Mouse (Mus musculus) hindbrain, embryonic 10.5 days (tissue): Measurements from ENCODE around the gene Jph4. TPM values are rescaled to one million over a fixed set of nuclear protein-coding genes. Genes with fewer than 3 reads are reported as not detected.

ENCODE experiments used
- DNase-seq: peaks from one replicate; pipeline ENCODE4 v3.0.0-alpha.2; 2017; ENCODE audit warnings: low spot score
- H3K27ac ChIP-seq: fragments of 300-500 bp; sonication (generic); 2 replicates; pipeline ENCODE4 v1.5.1; 2016; ENCODE audit warnings: mild to moderate bottlenecking, moderate library complexity
- H3K27me3 ChIP-seq: fragments of 300-500 bp; sonication (generic); 2 replicates; pipeline ENCODE4 v1.6.1; 2016; ENCODE audit warnings: mild to moderate bottlenecking; ENCODE audit not compliant: poor library complexity, insufficient read depth, severe bottlenecking
- H3K36me3 ChIP-seq: fragments of 300-500 bp; sonication (generic); 2 replicates; pipeline ENCODE4 v1.6.1; 2016; ENCODE audit warnings: mild to moderate bottlenecking, moderate library complexity
- H3K4me1 ChIP-seq: fragments of 300-500 bp; sonication (generic); replicated peaks from 2 replicates; pipeline ENCODE4 v1.6.1; 2016; ENCODE audit warnings: mild to moderate bottlenecking
- H3K4me3 ChIP-seq: fragments of 300-500 bp; sonication (generic); 2 replicates; pipeline ENCODE4 v1.5.1; 2016; ENCODE audit warnings: mild to moderate bottlenecking, moderate library complexity
- H3K9me3 ChIP-seq: fragments of 300-500 bp; sonication (generic); 2 replicates; pipeline ENCODE4 v1.6.1; 2016; ENCODE audit warnings: mild to moderate bottlenecking, moderate library complexity
- WGBS: fragments of 180-500 bp; shearing (Covaris S2); methylation state at CpG from one replicate; pipeline ENCODE4 v1.1.7; 2016; 5-methylcytosine and 5-hydroxymethylcytosine counted together
- polyA plus RNA-seq: library from polyadenylated mRNA; unstranded; fragments of >200 nt; fragmentation: Nextera tagmentation; extraction: Ambion mirVana; gene quantifications from 2 replicates; pipeline ENCODE4 v1.2.1, GENCODE M21; 2016

Jph4 gene
- polyA plus RNA-seq, 1 experiment from 2014 or later = 1.7 TPM

DNA sequence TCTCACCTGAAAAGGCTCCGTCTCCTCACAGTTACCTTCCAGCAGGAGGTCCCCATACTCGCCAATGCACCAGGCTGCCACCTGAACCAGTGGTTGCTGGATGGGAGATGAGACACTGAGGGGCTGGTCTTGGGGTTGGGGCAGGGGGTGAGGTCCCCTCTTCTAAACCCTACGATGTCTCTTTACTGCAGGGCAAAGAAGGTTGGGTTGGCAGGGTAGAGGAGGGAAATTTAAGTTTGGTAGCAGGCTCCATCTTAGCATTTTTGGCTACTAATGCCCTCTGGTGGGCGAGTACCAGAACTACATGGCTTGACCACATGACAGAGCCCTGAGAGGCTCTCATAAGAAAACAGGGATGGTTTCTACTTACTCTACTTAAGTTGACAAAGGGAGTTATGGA is 15.1 kb downstream of the Jph4 start:
- Histone ChIP-seq H3K9me3 (no peaks in the 10 kb centered on the region), H3K27me3 (0 out of 2 replicates have a peak, but pooled peaks cover 7% of the 10 kb centered on the region), H3K27ac (no peak overlapping the region), H3K4me3 (no peak overlapping the region), H3K36me3 (peaks cover 50% of the 10 kb centered on the region), H3K4me1 (peaks cover 32% of the 10 kb centered on the region)
- 51% methylated on average over 4 of the region's 4 CpGs for WGBS
- peak; percentile 61 for DNase-seq

- Histone ChIP-seq H3K4me1 (peaks cover 41% of the 10 kb centered on the region), H3K27me3 (0 out of 2 replicates have a peak, but pooled peaks cover 6% of the 10 kb centered on the region), H3K36me3 (peaks cover 50% of the 10 kb centered on the region), H3K9me3 (no peaks in the 10 kb centered on the region), H3K4me3 (no peak overlapping the region), H3K27ac (no peak overlapping the region)
- WGBS = 74% methylated on average over 4 of the region's 4 CpGs
- peak; percentile 40 for DNase-seq
These were observed 18.7 kb downstream of the Jph4 start for GRCm38 (mm10) chr14:55098067-55098466.

GRCm38 (mm10) chr14:55097646-55098045 is 19.1 kb downstream of the Jph4 start:
- Histone ChIP-seq H3K4me3 (0 out of 2 replicates have a peak overlapping the region, but pooled peaks have one; percentile 21), H3K27ac (peak overlapping the region; percentile 64), H3K9me3 (no peaks in the 10 kb centered on the region), H3K4me1 (peaks cover 41% of the 10 kb centered on the region), H3K36me3 (peaks cover 50% of the 10 kb centered on the region), H3K27me3 (0 out of 2 replicates have a peak, but pooled peaks cover 6% of the 10 kb centered on the region)
- 70% methylated on average over 10 of the region's 10 CpGs for WGBS
- DNase-seq = no peak

DNA sequence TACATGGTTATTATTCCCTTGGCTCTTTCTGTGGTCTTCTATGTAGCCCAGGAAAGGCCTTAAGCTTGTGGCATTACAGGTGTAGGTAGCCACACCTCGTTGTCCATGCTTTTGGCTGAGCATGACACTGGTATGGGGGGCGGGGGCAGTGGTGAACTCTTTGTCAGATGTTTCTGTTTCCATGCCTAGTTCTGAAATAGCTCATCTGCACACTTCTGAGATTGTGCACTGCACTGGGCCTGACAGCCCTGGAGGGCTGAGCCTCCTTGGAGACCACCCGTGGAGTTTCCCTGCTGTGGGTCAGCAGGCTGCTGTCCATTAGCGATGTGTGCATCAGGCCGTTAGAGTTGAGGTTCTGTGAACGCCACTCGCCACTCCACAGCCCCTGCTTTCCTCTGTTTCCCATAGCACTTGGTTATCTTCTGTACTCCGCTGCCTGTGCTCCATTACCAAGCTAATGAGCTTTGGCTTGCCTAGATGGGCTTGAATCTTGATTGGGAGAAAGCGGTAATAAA is 20.1 kb downstream of the Jph4 start:
- Histone ChIP-seq H3K9me3 (no peaks in the 10 kb centered on the region), H3K27me3 (0 out of 2 replicates have a peak, but pooled peaks cover 6% of the 10 kb centered on the region), H3K4me3 (peak overlapping the region; percentile 21; the same call in 1 of the 2 replicates), H3K36me3 (peaks cover 45% of the 10 kb centered on the region), H3K27ac (peak overlapping the region; percentile 64), H3K4me1 (peaks cover 45% of the 10 kb centered on the region)
- DNase-seq = no peak
- 57% methylated on average over 9 of the region's 9 CpGs for WGBS

DNA sequence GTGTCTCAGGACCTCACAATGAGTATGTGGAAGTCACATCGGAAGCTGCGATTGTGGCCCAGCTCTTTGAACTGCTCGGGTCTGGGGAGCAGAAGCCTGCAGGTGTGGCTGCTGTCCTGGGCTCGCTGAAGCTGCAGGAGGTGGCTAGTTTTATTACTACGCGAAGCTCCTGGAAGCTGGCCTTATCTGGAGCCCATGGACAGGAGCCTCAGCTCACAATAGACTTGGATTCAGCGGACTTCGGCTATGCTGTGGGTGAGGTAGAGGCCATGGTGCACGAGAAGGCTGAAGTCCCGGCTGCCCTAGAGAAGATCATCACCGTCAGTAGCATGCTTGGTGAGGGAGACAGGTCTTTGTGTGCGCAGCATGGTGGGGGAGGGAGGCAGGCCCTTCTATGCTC is 21.1 kb downstream of the Jph4 start:
- H3K9me3 ChIP-seq = no peaks in the 10 kb centered on the region
- peak overlapping the region; percentile 96 for H3K27ac ChIP-seq
- no peak for DNase-seq
- 0 out of 2 replicates have a peak, but pooled peaks cover 6% of the 10 kb centered on the region for H3K27me3 ChIP-seq
- WGBS = 75% methylated on average over 12 of the region's 12 CpGs
- H3K4me1 ChIP-seq = peaks cover 54% of the 10 kb centered on the region
- H3K4me3 ChIP-seq = peak overlapping the region; percentile 68
- peaks cover 37% of the 10 kb centered on the region for H3K36me3 ChIP-seq

DNA sequence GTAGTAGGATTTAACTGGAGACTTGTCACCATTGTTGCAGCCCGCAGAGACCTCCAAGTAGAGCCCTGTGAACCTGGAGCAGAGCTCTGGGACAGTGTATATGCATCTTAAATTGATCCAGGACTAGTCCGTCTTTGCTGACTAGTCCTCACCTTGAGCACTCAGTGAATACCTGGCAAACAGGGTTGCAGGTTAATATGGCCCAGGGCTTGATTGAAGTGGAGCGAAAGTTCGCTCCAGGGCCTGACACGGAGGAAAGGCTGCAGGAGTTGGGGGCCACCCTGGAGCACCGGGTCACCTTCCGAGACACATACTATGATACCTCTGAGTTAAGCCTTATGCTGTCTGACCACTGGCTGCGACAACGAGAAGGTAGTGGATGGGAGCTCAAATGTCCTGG is 21.5 kb downstream of the Jph4 start:
- H3K27me3 ChIP-seq = 0 out of 2 replicates have a peak, but pooled peaks cover 6% of the 10 kb centered on the region
- no peaks in the 10 kb centered on the region for H3K9me3 ChIP-seq
- peak overlapping the region; percentile 68 for H3K4me3 ChIP-seq
- no peak for DNase-seq
- WGBS = 59% methylated on average over 9 of the region's 9 CpGs
- H3K36me3 ChIP-seq = peaks cover 33% of the 10 kb centered on the region
- peak overlapping the region; percentile 96 for H3K27ac ChIP-seq
- H3K4me1 ChIP-seq = peaks cover 58% of the 10 kb centered on the region

GRCm38 (mm10) chr14:55094704-55095231 is 22.0 kb downstream of the Jph4 start, which contains the start of gene Thtpa:
TSS of gene Thtpa (plus strand) at chr14:55094784.
- peak; percentile 88 for DNase-seq
- peak within 1 kb of the TSS; percentile 68 for H3K4me3 ChIP-seq
- peaks cover 63% of the 10 kb centered on the region for H3K4me1 ChIP-seq
- peaks cover 29% of the 10 kb centered on the region for H3K36me3 ChIP-seq
- no peaks in the 10 kb centered on the region for H3K9me3 ChIP-seq
- WGBS = under 1% methylated on average over 30 of the region's 30 CpGs
- H3K27me3 ChIP-seq = 0 out of 2 replicates have a peak, but pooled peaks cover 6% of the 10 kb centered on the region
- H3K27ac ChIP-seq = peak within 1 kb of the TSS; percentile 96

- H3K27me3 ChIP-seq = 0 out of 2 replicates have a peak, but pooled peaks cover 6% of the 10 kb centered on the region
- peak overlapping the region; percentile 68; the same call in 1 of the 2 replicates for H3K4me3 ChIP-seq
- no peak overlapping the region for H3K27ac ChIP-seq
- H3K36me3 ChIP-seq = peaks cover 22% of the 10 kb centered on the region
- no peak for DNase-seq
- H3K9me3 ChIP-seq = no peaks in the 10 kb centered on the region
- H3K4me1 ChIP-seq = peaks cover 71% of the 10 kb centered on the region
- 38% methylated on average over 6 of the region's 6 CpGs for WGBS
These were observed 22.8 kb downstream of the Jph4 start for GRCm38 (mm10) chr14:55093927-55094326.

DNA sequence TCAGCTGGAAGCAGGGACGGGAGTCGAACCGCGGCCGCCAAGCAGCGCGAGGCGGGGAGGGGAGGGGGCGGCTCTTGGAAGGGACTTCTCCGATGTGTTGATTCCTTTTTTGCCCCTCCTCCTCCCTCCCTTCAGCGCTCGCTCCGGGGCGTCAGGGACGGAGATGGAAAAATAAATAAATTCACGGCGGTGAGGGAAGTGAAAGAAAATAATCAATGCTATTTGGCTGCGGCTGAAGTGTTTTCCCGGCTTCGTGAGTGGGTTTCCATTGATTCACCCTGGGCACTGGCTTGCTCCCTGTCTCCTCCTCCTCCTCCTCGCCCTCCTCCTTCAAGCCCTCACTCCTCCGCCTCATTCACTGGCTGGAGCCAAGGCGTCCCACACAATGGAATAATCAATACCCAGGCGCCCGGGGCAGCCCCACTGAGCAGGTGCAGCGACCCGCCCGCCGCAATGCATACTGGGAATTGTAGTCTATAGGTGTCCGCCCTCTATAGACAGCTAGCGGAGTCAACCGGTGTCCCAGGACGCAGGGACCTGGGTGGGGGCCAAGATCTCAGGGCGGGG is 24.6 kb downstream of the Jph4 start, which contains the start of gene Zfhx2:
TSS of gene Zfhx2 (minus strand) at position 314 of the 567 bp plus-strand sequence.
- Histone ChIP-seq H3K27me3 (0 out of 2 replicates have a peak, but pooled peaks cover 6% of the 10 kb centered on the region), H3K27ac (peak within 1 kb of the TSS; percentile 95), H3K9me3 (no peaks in the 10 kb centered on the region), H3K4me3 (peak within 1 kb of the TSS; percentile 80), H3K36me3 (0 out of 2 replicates have a peak, but pooled peaks cover 4% of the 10 kb centered on the region), H3K4me1 (peaks cover 75% of the 10 kb centered on the region)
- under 1% methylated on average over 34 of the region's 34 CpGs for WGBS
- peak; percentile 95 for DNase-seq

DNA sequence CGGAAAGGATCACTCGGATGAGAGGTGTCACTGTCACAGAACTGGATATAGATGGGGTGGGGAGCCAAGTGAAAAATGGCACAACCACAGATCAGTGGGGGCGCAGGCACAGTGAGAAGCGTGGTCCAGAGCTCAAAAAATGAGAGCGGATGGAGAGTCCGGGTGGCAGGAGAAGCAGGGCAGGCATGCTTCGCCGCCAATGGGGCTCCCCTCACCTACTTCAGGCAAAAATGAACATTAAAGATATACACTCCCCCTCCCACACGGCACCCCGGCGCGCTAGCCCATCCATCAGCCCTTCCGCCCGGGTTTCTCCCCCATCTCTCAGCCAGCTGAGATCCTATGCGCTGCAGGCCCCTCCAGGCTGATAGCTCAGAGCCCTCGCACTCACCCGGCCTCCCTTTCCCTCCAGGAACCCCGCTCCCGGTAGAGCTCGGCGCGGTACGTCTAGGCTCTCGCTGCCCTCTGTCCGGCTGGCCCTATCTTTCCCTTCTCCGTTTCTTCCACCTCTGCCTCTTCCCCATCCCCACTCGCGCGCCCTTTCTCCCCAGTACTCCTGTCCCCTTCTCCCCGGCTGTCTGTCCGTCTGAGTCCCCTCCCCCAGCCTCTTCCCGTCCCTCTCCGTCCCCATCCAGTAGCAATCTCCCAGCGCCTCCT is 25.4 kb downstream of the Jph4 start:
- 2% methylated on average over 34 of the region's 34 CpGs for WGBS
- H3K27ac ChIP-seq = peak overlapping the region; percentile 95
- peak; percentile 49 for DNase-seq
- H3K36me3 ChIP-seq = no peaks in the 10 kb centered on the region
- 0 out of 2 replicates have a peak, but pooled peaks cover 6% of the 10 kb centered on the region for H3K27me3 ChIP-seq
- peak overlapping the region; percentile 80 for H3K4me3 ChIP-seq
- H3K9me3 ChIP-seq = no peaks in the 10 kb centered on the region
- peaks cover 75% of the 10 kb centered on the region for H3K4me1 ChIP-seq

DNA sequence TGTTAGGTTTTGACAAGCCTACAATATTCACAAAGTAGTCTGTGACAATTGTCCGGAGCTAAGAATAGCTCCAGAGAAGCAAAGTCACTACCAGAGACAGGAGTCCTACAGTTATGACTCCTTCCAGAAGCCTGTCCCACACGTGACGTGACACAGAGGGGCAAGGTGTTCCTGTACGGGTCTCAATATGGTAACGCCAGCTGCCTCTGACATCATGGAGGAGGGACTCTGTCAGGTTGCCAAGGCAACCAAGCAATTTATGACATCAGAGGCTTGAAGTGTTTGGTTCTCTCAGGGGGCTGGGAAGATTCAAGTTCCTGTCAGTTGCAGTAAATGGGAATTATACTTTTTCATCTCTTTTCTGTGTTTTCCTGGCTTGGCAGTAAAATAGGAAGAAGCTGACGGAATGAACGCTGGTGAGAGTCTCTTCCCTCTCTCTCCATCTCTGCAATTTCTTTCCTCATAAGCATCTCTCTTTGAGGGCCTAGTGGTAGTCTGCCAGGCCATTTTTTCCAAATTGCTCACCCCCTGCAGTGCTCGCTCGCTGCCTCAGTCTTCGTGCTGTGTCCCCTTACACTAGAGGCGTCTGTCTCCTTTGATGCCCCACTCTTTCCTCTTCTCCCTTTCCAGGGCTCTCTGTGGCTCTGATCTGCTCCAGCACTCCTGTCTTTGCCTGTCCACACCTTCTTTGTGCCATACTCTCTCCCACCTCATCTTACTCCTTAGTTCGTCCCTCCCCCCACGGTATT is 27.4 kb downstream of the Jph4 start:
- Histone ChIP-seq H3K27me3 (0 out of 2 replicates have a peak, but pooled peaks cover 6% of the 10 kb centered on the region), H3K4me3 (no peak overlapping the region), H3K36me3 (no peaks in the 10 kb centered on the region), H3K4me1 (peaks cover 71% of the 10 kb centered on the region), H3K9me3 (no peaks in the 10 kb centered on the region), H3K27ac (peak overlapping the region; percentile 12; the same call in 1 of the 2 replicates)
- no peak for DNase-seq
- WGBS = 65% methylated on average over 13 of the region's 13 CpGs

- H3K27ac ChIP-seq = peak overlapping the region; percentile 76; the same call in 1 of the 2 replicates
- peaks cover 58% of the 10 kb centered on the region for H3K4me1 ChIP-seq
- 79% methylated on average over 6 of the region's 6 CpGs for WGBS
- H3K4me3 ChIP-seq = no peak overlapping the region
- H3K36me3 ChIP-seq = no peaks in the 10 kb centered on the region
- H3K9me3 ChIP-seq = no peaks in the 10 kb centered on the region
- H3K27me3 ChIP-seq = no peaks in the 10 kb centered on the region
- DNase-seq = no peak
These were observed 30.7 kb downstream of the Jph4 start for GRCm38 (mm10) chr14:55086009-55086514.
